Mouse (Mus musculus) c-Kit-positive CD71-negative TER-119-negative erythroid progenitor cells, embryonic 14.5 days (primary cell): ENCODE measurements around the gene Adamts1.

Experiments
- DNase-seq: peaks from one replicate; pipeline ENCODE4 v3.0.0-alpha.2; 2013; ENCODE audit warnings: low read depth

Adamts1 gene

GRCm38 (mm10) chr16:85802954-85803353 is at the start of gene Adamts1:
Adamts1 (minus strand) TSS chr16:85803113.
- no peak for DNase-seq

DNA sequence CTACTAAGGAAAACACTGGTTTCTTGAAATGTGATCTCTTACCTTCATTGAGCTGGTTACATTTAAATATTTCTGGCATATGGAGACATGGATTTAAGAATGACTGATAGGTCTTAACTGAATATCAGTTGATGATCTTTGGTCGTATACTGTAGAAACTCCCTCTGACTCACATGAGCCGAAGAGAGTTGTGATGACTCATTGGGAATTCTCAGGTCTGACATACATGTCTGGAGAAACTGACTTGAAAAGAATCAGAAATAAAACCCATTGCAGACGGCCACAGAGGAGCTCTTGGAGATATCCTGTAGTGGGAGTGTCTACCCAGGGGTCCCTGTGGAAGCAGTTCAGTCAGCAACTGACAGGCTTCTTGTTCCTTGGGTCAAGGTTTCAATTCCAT is 24.2 kb upstream of the Adamts1 start:
- DNase-seq, result no peak

- DNase-seq, result no peak
These were observed 19.5 kb upstream of the Adamts1 start for GRCm38 (mm10) chr16:85822330-85822916.

DNA sequence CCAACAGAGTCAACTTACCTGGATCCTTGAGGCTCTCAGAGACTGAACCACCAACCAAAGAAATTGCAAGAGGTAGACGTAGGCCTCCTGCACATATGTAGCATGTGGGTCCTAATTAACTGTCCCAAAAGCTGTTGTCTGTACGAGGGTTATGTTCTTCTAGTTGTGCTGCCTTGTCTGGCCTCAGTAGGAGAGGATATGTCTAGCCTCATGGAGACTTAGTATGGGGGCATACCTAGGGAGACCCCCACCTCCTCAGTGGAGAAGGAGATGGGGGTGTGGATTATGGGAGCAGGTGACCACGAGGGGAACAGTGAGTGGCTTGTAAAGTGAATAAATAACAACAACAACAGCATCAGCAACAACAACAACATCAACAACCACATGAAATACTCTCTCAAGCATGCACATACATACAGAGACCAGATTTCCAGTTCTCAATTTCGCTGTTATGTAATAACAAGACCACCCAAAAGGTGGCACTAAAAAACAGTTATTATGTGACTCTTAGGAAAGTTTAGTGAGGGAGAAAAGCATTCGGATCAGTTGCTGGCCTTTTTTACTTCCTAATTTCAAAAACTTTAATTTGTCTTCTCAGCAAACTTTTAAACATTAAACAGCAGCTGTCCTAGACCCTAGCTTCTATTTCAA is 17.0 kb upstream of the Adamts1 start:
- DNase-seq, result no peak

- DNase-seq, result no peak
These were observed 11.2 kb upstream of the Adamts1 start for GRCm38 (mm10) chr16:85814116-85814515.

- no peak for DNase-seq
These were observed 4.7 kb upstream of the Adamts1 start for GRCm38 (mm10) chr16:85807626-85808025.

- DNase-seq, result no peak
These were observed 4.2 kb upstream of the Adamts1 start for GRCm38 (mm10) chr16:85807072-85807471.

DNA sequence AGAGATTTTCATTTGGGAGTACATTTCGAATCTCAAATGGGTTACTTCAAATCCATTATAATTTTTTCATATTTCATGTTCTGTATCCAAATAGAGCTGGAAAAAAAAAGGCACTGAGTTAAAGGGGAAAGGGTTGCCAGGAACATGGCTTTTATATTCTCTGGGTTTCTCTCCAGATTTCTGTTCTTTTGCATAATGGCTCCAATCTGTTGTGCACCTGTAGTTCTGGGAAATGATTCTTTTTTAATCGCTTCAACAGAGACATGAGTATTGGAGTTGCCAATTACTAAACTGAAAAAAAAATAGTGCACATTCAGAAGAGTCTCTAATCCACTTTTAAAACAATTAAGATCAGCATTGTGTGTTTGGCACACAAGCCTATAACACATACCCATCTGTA is 2.7 kb upstream of the Adamts1 start:
- DNase-seq, result no peak

DNA sequence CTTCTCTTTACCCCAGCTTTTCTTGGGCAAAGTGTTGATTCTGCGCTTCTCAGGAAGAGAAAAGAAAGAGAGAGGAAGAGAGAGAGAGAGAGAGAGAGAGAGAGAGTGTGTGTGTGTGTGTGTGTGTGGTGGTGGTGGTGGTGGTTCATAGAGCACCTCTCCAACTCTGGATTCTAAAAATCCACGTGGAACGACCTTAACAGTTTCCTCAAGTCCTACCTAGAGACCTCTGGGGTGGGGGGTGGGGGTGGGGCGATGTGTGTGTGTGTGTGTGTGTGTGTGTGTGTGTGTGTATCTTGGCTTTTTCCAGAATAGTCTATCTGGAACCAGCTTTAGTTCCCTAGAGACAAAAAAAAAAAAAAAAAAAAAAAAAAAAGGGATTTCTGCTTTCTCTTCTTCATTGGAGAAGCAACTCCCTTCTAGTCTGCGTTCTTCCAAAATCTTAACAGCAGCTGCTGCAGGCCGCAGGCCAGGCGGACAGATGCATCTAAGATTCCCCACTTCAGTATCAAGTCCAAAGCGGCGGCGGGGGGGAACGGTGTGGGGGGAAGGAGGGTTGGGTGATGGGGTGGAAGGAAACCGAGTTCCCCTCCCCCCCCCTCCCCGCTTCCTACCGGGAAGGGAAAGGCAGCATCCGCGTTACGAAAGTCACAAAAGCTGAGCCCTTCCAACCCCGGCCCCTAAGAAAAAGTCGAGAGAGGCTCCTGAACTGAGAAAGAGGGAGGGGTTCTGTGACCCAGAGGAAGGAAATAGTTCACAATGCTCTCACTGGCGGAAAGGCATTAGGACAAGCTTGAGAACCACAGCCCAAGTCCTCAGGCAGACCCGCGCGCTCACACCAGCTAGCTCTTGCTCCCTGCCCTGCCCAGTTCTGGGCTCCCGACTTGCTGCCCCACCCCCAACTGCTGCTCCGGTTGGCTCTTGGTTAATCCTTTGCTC is 969 bp upstream of the Adamts1 start:
- DNase-seq, result no peak

GRCm38 (mm10) chr16:85801971-85802811 is 722 bp downstream of the Adamts1 start:
- DNase-seq, result no peak

- no peak for DNase-seq
These were observed 1.7 kb downstream of the Adamts1 start for GRCm38 (mm10) chr16:85801252-85801651.

DNA sequence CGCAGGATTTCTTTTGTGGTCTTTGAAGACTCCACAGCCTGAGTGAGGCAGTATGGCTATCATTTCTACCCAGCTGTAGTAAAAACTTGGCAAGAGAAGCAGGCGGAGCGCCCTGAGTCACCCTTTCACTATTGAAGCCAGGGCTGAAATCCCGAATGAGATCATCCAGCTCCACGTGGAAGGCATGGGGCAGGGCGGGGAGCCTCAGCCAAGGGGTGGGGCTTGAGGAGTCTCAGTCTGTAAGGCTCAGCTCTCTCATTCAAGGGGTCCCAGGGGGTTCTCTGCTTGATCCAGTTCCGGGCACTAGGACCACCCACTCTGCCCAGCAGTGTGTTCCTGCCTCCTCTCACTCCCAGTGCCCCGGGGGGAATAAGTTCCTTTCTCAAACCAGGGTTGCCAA is 2.2 kb downstream of the Adamts1 start:
- no peak for DNase-seq

GRCm38 (mm10) chr16:85799971-85800370 is 2.9 kb downstream of the Adamts1 start:
- no peak for DNase-seq

DNA sequence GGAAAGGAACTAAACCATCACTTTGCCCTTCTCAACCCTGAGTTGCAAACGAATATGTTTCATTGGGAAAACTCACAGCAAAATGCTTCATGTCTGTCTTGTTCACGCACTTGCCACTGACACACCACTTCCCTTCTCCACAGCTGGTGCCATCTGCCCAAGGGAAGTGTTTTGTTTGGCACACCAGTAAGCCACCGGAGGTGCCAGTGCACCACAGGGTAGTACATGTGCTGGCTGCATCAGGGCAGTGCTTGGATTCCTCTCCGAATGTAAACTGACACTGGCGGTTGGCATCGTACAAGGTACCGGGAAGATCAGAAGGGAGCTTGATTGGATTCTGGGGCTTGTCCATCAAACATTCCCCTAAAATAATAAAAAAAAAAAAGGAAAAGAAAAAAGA is 4.6 kb downstream of the Adamts1 start:
- no peak for DNase-seq

DNA sequence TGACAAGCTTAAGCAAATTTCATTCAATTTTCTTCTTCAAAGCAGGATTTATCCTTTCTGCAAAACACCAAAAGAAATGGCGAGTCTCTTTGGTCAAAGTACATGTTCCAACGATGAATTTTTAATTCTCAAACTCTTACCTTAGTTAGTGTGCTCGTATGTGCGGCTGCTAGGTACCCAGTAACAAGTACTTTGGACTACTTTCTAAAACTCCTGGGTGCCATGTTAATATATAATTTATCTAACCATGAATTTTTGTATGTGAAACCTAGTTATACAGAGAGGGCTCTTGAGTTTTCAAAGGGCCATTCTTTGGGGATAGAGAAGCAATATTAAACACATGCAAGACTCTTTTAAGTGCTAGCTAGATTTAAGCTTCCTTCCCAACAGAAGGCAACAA is 5.8 kb downstream of the Adamts1 start:
- DNase-seq, result no peak

- DNase-seq, result no peak
These were observed 7.2 kb downstream of the Adamts1 start for GRCm38 (mm10) chr16:85795731-85796130.

DNA sequence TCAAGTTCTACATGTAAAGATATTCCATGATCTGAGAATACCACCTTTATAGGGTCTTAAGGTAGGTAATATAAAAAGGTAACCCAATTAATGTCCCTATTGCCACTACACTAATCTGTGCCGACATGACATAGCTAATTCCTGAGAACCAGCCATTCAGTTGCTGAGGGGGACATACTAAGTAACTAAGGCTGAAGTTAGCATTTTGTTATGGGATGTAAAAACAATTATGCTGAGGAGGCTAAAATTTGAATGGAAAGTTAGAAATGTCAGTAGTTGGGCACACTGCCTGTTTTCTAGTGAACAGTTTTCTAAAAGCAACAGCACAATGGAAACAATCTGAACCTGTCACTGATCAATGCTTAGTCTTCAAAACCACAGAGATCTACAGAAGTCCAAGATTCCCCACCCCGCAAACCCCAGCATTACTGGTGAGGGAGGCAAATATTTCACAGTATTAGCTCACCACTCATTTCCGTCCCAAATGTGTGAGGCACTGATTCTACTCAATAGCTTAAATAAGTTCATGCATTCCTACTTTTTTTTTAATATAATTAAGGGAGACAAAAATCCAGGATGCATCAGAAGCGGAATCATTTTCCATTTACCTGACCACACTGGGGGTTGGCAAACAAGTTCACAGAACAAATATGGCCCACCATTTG is 9.6 kb downstream of the Adamts1 start:
- no peak for DNase-seq

DNA sequence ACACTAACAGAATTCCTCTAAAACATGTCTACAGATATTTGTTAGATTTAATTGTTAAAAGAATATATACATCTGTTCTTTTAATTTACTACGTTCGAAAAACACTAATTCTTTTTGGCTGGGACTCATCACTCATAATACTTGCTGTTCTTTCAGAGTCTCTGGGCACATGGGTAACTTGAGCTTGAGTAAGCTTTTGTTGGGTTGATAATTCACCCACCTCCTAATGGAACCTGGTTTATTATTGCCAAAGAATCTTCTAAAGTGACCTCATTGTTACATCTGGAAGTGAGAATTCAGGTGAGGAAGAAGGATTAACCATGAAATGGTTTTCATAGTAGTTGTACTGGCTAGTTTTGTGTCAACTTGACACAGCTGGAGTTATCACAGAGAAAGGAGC is 21.8 kb downstream of the Adamts1 start:
- DNase-seq, result no peak

DNA sequence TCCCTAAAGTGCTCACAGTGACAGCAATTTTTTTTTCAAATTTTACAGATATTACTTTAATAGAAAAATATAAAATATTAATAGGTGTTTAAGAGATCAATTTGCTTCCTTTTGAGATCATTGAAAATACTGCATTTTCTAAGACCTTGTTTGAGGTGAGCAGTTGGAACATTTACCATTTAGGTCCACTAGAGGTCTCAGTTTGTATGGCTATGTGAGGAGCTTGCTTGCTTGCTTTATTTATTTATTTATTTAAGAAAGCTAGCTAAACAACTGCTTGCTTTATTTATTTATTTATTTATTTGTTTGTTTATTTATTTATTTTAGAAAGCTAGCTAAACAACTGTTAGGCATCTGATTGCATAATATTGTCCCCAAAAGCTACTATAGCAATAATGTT is 23.1 kb downstream of the Adamts1 start:
- no peak for DNase-seq

DNA sequence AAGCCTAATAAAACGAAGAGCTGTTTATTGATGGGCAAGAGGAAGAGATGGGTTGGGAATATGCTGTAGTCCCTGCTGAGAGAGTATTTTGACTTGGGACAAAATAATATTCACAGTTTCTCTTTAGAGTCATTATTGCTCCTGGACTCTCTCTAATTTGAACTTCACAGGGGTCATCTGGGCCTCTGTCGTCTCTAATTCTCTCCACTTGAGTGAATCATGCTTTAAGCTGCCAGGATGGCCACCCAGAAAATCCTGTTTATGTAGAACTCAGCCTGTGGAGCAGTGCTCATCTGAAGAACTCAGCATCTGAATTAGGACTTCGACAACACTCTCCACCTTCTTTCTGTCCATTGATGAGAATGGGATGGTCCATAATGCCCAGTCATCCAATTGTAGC is 30.6 kb downstream of the Adamts1 start:
- DNase-seq, result no peak

- no peak for DNase-seq
These were observed 35.6 kb downstream of the Adamts1 start for GRCm38 (mm10) chr16:85767341-85767740.

DNA sequence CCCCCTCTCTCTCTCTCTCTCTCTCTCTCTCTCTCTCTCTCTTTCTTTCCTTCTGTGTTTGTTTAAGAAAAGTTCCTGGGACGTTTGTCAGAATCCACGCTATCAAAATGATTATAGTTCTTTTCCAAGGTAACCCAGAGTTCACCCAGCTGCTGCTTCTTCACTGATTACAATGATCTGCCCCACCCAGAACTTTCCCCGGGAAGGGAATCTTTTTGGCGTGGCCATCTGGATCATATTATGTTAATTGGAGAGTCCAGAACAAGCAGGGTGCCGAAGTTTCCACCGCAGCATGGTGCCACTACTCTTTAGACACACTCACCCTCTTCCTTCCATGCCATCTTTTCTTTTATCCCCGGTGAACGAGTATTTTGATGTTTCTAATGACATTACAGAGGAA is 37.2 kb downstream of the Adamts1 start:
- DNase-seq, result no peak
